Mouse (Mus musculus) adrenal gland, adult 2 months (tissue): ENCODE results near the gene Tubgcp2. TPM values are rescaled to one million over a fixed set of nuclear protein-coding genes. Genes with fewer than 3 reads are reported as not detected.
A peak's percentile ranks its signal among the peaks of the same experiment; 100 is the strongest.

Experiments
- DNase-seq: peaks from one replicate; pipeline ENCODE4 v3.0.0; 2021
- polyA plus RNA-seq: library from polyadenylated mRNA; depleted of rRNA; stranded (reverse); fragments of >200 nt; gene quantifications from 2 replicates; pipeline ENCODE4 v1.2.3, GENCODE M21; 2012
- total RNA-seq, 2 experiments: library from RNA; stranded (reverse); gene quantifications; 2 replicates each; pipeline ENCODE4 v1.2.3; 2021

Gene Tubgcp2
- total and polyA plus RNA-seq, 3 experiments = 16.4 to 26.8 (median 26.6) TPM

- peak; percentile 24 for DNase-seq
Measured at GRCm38 (mm10) chr7:140047811-140048311, 11.4 kb upstream of the Tubgcp2 start.

- no peak for DNase-seq
Measured at GRCm38 (mm10) chr7:140045546-140045945, 9.1 kb upstream of the Tubgcp2 start.

- no peak for DNase-seq
Measured at GRCm38 (mm10) chr7:140042728-140043127, 6.3 kb upstream of the Tubgcp2 start.

- DNase-seq = no peak
Measured at GRCm38 (mm10) chr7:140037171-140037555, 694 bp upstream of the Tubgcp2 start.

- no peak for DNase-seq
Measured at GRCm38 (mm10) chr7:140035456-140035855, 1.0 kb downstream of the Tubgcp2 start.

- no peak for DNase-seq
Measured at GRCm38 (mm10) chr7:140033386-140033785, 3.1 kb downstream of the Tubgcp2 start.

- DNase-seq = no peak
Measured at GRCm38 (mm10) chr7:140032366-140032765, 4.1 kb downstream of the Tubgcp2 start.

- DNase-seq = no peak
Measured at GRCm38 (mm10) chr7:140031771-140032170, 4.7 kb downstream of the Tubgcp2 start.

GRCm38 (mm10) chr7:140011336-140011735 lies 25.1 kb downstream of the Tubgcp2 start:
- no peak for DNase-seq

- no peak for DNase-seq
Measured at GRCm38 (mm10) chr7:140007781-140008180, 28.7 kb downstream of the Tubgcp2 start.

- no peak for DNase-seq
Measured at GRCm38 (mm10) chr7:140006861-140007611, 29.4 kb downstream of the Tubgcp2 start.

- DNase-seq = no peak
Measured at GRCm38 (mm10) chr7:140004666-140005065, 31.8 kb downstream of the Tubgcp2 start.

- DNase-seq = no peak
Measured at GRCm38 (mm10) chr7:140001086-140001740, 35.3 kb downstream of the Tubgcp2 start.

- no peak for DNase-seq
Measured at GRCm38 (mm10) chr7:139998691-139999350, 37.6 kb downstream of the Tubgcp2 start.

- peak; percentile 63 for DNase-seq
Measured at GRCm38 (mm10) chr7:139994676-139995075, 41.8 kb downstream of the Tubgcp2 start.

GRCm38 (mm10) chr7:139994202-139994601 lies 42.3 kb downstream of the Tubgcp2 start:
- DNase-seq = no peak

- DNase-seq = no peak
Measured at GRCm38 (mm10) chr7:139993532-139993931, 42.9 kb downstream of the Tubgcp2 start.

GRCm38 (mm10) chr7:139992406-139992805 lies 44.1 kb downstream of the Tubgcp2 start, which contains the start of gene Adam8:
Adam8 (minus strand) TSS chr7:139992562.
- peak; percentile 50 for DNase-seq

GRCm38 (mm10) chr7:139990864-139991394 lies 45.5 kb downstream of the Tubgcp2 start:
- DNase-seq = no peak

- DNase-seq = no peak
Measured at GRCm38 (mm10) chr7:139988272-139988671, 48.2 kb downstream of the Tubgcp2 start.

- no peak for DNase-seq
Measured at GRCm38 (mm10) chr7:139984505-139984904, 52.0 kb downstream of the Tubgcp2 start.

- DNase-seq = no peak
Measured at GRCm38 (mm10) chr7:139982058-139982457, 54.4 kb downstream of the Tubgcp2 start.
